Mouse (Mus musculus): ENCODE results near the gene Rhoc.
"Not testable (repeated sequence)": the region's sequence is repeated elsewhere in the genome, so short reads cannot be mapped to it uniquely, and the experiment has no call there.

Rhoc gene

DNA sequence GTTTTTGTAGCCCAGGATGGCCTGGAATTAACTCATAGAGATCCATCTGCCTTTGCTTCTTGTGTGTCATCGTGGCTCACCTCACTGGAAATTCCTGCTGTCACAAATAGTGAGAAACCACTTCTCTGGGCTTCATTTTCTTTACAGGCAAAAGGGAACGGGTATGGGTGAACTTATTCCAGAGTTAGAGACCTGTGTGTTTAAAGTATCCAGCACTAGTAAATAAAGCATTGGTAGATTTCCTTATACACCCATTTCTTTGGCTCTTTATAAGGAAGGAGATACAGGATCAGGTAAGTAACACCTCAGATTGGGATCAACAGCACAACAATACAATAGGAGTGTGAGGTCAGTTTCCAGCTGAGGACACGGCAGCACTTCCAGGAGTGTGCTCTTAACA, at the start of gene Rhoc:
Rhoc (plus strand) TSS at position 301 of the 400 bp plus-strand sequence.
- DNase-seq (ENCODE audit: low spot score in 2 of 2), result no peak

DNA sequence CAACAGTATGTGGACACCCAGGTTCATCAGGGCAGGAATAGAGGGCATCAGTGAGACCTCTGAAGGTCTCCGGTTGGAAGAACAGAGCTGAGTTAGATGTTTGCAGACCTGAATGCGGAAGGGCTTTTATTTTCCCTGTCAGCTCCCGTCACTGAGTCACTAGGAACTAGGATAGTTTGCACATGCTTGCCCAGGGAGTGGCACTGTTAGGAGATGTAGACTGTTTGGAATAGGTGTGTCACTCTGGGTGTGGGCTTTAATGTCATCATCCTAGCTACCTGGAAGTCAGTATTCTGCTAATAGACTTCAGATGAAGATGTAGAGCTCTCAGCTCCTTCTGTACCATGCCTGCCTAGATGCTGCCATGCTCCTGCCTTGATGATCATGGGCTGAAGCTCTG, 46.2 kb upstream of the Rhoc start:
- DNase-seq (ENCODE audit: low spot score in 2 of 2), result no peak

DNA sequence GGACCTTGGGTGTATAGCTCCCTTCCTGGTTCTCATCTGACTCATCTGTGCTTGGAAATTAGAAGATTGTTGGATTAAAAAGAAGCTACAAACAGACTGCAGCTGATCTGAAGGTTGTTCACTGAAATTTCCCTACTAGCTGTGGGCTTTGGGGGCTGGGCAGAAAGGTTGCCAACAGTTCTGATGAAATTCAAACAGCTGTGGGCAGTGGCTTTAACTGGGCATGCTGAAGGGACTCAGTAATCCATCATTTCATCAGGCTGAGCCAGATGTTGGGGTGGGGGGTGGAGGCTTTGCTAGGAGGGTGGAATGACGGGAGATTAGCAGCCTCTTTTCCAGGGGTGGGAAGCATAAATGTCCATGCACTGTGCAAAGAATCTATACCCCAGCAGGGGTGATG, 45.0 kb upstream of the Rhoc start:
- no peak for DNase-seq (ENCODE audit: low spot score in 2 of 2)

DNA sequence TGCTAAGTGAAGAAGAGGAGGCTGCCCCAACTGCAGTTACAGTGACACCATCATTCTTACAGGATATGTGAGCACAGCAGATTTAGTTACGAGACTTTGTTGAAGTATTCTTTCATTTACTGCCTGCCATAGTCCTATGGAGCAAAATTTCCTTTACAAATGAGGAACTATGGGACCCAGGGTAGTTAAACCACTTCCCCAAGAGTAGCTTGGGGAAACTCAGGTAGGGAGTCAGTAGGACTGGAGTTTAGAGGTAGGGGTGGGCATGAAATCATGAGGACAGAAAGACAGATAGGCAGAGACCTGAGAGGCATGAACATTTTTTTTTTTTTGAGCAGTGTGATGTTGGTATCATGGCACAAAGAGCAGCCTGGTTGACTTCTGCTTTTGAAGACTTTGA, 44.3 kb upstream of the Rhoc start:
- DNase-seq (ENCODE audit: low spot score in 2 of 2), result no peak

DNA sequence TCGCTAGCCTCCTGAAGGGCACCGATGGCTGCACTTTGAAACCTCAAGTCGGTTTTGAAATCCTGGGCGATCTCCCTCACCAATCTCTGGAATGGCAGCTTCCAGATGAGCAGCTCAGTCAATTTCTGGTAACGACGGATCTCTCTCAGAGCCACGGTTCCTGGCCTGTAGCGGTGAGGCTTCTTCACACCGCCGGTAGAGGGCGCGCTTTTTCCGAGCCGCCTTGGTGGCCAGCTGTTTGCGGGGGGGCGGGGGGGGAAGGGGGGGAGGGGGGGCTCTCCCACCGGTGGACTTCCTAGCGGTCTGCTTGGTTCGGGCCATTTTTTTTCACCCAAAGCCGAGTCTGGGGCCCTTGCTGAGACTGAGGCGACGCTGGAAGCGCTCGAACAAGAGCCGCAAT, 35.3 kb upstream of the Rhoc start:
- not testable (repeated sequence) for DNase-seq (ENCODE audit: low spot score in 2 of 2)

DNA sequence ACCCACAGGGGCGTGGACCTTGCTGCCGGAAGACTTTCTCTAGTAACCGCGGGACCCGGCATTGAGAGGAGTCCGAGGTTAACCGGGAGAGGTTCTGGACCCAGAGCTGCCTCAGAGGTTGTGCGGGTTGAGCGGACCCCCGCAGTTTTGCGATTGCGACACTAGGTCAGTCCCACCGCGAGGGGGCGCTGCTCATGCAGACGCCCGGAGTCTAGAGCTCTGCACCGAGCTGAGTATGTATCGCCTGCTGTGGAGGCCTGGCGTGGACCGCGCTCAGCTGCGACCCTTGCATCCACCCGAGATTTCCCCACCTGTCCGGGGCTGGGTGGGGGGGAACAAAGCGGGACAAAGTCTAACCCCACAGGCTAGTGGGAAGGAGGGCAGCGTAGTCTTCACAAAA, 29.8 kb upstream of the Rhoc start:
- peak; percentile 36 to 59 for DNase-seq (ENCODE audit: low spot score in 2 of 2)

DNA sequence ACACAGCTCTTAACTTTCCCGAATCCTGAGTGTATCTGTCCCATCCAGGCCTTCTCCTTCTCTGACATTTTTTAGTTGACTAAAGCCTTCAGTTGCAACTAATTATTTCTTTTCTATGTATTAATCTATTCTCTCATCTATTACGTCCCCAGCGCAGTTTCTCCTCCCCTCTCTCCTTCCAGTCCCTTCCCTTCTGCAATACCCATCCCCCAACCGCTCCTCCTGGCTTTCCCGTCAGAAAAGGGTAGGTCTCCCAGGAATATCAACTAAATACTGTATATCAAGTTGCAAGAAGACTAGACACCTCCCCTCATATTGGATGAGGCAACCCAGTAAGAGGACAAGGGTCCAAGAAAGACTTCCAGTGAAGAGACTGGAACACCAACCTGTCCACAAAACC, 29.3 kb upstream of the Rhoc start:
- DNase-seq (ENCODE audit: low spot score in 2 of 2), result no peak

DNA sequence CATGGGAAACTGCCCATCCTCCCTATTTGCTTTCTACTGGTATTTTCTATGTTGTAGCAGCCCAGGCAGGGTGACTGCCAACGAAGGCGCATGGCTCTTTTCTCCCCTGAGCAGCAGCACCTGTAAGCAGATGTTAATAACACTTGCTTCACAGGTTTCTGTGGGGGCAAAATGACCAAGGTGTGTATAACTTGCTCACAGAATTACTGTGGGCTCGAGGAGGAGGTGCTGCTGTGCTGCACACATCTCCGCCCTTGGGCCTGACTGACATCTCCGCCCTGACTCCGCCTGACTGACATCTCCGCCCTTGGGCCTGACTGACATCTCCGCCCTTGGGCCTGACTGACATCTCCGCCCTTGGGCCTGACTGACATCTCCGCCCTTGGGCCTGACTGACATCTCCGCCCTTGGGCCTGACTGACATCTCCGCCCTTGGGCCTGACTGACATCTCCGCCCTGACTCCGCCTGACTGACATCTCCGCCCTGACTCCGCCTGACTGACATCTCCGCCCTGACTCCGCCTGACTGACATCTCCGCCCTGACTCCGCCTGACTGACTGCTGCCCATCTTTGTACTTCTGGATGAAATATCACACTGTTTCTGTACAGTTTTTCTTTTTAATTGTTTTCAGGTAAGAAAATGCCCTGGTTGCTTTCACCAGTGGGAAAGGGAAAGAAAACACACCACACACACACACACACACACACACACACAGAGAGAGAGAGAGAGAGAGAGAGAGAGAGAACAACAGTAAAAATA, 25.9 kb upstream of the Rhoc start:
- not testable (repeated sequence) for DNase-seq (ENCODE audit: low spot score in 2 of 2)

DNA sequence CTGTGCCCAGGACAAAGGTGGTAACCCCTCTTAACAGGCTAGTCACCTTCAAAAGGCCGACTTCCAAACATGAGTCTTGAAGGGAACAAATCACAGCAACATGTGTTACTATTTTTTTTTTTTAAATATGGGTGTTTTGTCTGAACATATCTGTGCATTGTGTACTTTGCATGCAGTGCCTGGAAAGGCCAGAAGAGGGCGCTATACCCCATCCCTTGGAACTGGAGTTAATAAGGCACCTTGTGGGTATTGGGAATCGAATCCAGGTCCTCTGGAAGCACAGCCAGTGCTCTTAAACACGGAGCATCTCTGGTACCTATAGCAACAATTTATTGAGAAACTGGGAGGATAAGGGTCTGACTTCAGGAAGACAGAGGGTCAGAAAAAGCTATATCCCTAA, 23.2 kb upstream of the Rhoc start:
- DNase-seq (ENCODE audit: low spot score in 2 of 2), result no peak

DNA sequence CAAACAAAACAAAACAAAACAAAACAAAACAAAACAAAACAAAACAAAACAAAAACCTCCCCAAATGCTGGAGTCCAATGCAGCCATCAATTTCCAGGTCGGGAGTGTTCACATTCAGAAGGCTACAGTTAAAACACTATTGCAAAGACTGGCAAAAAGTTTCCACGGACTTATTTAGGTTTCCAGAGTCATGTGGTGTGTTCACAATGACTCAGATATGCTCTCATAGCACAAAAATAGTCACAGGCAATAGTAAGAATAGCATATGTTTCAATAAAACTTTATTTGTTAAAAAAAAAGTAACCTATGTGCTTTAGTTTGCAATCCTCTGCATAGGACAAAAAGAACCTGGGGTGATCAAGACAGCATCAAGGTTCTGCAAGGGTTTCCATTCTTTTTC, 21.0 kb upstream of the Rhoc start:
- DNase-seq (ENCODE audit: low spot score in 2 of 2), result no peak

DNA sequence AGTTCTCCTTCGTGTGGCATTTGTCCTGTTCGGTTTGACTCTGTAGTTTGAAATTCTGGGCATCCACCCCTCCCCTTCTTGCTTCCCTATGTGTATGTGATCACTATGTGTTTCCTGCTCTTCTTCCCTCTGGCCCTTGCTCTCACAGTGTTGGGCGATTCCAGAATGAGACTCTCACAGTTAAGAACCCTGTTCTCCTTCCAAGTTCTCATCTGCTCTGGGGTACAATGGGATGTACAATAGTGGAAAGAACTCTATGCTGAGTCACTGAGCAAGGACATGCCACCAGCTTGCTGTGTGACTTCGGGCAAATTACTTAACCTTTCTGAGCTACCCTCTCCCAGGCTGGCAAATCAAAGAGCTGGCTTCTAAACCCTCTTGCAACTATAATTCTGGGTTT, 20.5 kb upstream of the Rhoc start:
- DNase-seq (ENCODE audit: low spot score in 2 of 2), result no peak

DNA sequence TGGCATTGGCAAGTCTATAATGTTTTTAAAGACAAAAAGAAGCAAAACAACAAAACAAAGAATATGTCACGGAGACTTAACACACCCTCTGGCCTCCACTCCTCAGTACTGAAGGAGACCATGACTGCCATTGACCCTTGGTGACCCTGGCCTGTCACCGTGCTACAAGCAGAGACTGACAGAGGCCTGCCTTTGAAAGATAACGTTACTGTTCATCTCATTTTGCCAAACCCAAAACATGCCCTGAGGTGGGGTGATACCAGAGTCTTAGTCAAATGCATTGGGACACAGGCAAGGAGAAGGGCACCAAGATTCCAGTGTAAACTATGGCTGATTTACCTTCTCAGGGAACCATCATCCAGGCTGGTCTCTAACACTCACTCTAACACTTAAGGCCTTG, 19.0 kb upstream of the Rhoc start:
- DNase-seq (ENCODE audit: low spot score in 2 of 2), result no peak

DNA sequence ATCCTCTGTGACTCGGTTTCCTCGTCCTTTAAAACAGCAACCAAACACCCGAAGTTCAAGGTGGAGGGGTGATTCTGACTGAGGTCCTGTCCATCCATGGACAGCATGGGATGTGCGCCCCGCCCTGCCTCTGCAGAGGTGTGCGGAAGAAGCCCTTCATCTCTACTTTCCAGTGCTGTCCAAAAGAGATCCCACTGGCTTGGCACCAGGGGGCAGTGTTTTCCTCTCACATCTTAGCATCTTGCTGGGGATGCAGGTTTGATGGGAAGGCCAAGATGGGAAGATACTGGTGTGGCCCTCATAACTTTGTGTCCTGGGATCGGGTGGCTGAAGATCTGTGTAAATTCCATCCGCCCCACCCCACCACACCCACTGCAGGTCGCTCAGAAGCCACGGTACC, 18.1 kb upstream of the Rhoc start:
- no peak for DNase-seq (ENCODE audit: low spot score in 2 of 2)

DNA sequence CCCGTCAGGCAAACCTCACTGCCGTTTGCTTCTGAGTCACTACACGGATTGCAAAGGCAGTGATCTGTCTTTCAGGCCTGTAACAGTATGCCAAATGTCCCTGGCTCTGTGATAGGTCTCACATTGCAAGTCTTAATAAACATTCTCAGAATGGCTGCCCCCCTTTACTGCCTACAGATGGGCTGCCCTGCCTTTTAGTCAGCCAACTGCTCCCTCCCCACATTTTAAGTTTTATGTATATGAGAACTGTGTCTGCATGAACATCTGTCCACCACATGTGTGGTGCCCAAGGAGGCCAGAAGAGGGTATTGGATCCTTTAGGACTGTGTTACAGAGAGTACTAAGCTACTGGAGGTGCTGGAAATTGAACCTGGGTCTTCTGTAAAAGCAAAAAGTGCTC, 17.3 kb upstream of the Rhoc start:
- DNase-seq (ENCODE audit: low spot score in 2 of 2), result no peak

DNA sequence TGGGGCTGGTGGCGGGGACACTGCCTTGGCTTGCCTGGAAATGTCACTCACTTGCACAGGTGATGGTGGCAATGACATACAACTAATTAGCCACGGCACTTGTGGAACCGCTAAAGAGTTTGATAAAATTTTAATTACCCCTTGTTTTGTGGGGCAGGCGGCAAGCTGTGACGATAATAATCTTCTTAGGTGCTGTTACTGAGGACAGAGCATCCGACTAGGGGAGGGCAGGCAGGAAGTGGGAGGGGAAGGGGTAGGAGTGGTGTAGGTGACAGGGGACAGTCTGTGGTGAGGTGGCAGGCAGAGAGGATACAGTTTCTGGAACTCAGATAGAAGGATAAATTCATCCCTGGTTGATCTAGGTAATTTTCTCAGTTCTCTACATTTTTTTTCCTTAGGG, 16.7 kb upstream of the Rhoc start:
- no peak for DNase-seq (ENCODE audit: low spot score in 2 of 2)

DNA sequence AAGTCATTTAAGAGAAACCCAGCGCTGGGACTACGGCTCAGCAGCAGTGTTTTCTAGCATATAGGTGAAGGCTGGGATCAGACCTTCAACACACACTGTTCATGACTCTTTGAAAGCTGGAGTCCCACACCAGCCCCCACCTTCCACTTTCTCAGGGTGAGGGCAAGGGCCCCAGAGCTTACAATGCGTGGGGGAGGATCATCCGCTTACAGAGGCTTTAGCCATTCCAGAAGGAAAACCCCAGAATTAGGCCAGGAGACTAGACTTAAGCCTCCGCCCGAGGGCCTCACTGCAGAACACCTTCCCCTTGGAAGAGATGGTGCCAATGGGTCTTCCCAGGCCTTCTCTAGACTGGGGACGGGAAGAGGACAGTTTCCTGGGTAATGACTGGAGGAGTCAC, 14.9 kb upstream of the Rhoc start:
- DNase-seq (ENCODE audit: low spot score in 2 of 2), result no peak

DNA sequence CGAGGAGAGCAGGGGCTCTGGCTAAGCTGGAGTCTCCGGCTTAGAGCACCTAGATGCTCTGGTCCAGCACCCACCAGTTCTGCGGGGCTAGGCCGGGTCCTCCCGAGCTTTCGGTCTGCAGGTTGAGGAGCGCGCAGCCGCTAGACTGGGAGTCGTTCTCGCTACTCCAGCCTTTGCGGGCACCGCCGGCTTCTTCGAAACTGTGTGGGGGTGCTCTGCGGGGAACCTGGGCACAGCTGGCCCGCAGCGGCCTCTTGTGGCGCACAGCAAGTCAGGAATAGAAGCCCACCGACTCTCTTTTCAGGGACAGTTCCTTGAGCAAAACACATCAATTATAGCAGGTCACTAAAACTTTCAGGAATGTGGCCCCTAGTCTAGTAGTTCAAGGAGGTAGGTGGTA, 10.8 kb upstream of the Rhoc start:
- DNase-seq (ENCODE audit: low spot score in 2 of 2), result no peak

DNA sequence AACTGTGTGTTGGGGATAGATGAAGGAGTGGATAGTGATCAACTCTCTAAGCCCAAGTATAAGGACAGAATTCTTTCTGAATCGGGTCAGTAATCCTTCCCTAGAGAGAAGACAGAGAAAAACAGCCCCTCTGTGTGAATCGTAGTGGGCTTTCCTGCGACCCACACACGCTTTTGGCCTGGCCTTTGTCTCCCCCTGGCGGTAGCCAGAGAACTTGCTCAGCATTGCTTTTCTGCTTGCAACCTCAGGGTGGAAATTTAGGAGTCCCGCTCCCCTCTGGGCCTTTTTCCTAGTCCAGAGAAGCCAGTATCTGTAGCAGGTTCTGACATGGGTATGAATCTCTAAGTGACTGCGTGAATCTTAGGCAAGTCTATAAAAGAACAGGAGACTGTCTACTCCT, 8.2 kb upstream of the Rhoc start:
- DNase-seq (ENCODE audit: low spot score in 2 of 2), result peak in 1 of 2 experiments; percentile 58

DNA sequence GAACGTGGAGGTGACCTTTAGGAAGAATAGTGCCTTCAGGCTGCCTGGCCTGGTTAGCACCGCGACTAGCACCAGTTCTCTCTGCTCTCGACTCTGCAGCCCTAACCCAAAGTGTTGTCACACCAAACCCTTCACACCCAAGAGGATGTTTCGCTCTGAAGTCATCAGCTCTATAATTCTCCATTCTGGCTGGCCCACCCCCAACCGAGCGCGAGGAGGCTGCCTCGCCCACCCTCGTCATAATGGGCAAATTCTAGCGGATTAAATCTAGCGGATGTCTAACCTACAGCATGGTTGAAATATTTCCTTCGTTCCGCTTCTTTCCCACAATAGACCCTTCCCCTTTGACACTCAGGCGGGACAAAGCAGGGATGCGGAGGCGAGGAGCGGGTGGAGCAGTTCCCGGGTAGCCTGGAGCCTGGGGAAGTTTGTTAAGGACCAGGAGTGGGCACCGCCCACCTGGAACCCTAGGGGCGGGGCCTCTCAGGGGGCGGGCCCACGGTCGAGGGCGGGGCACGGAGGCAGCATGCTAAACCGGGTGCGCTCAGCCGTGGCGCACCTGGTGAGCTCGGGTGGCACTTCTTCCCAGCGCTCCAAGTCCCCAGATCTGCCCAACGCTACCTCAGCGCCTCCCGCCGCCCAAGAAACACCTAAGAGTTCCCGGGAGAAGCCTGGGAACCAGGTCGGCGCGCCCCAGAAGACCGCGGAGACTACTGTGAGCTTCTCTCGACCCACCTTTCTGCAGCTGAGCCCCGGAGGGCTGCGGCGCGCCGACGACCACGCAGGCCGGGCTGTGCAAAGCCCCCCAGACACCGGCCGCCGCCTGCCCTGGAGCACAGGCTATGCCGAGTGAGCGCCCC, 7.4 kb upstream of the Rhoc start, which contains the start of gene Ppm1j:
Ppm1j (plus strand) TSS at position 496 of the 860 bp plus-strand sequence.
- no peak for DNase-seq (ENCODE audit: low spot score in 2 of 2)

DNA sequence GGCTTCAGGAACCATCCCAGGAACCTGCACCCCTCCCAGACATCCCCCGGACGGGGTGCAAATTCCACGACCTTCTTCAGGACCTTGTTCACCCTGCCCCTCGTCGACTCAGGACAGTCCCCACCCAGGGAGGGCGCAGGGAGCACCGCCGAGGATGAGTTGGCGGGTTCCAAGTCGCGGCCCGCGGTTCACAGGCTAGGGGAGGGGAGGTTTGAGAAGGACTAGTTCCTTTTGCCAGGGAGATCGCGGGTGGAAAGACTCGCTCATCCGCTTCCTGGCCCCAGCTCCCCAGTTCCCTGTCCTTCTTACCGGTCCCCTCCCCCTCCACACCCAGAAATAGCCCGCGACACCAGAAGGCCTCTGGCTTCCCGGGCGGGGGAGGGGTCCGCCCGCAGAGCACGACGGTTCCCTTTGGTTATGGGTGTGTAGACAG, 6.7 kb upstream of the Rhoc start, which contains the start of gene Fam19a3:
Fam19a3 (minus strand) TSS at position 370 of the 433 bp plus-strand sequence.
- no peak for DNase-seq (ENCODE audit: low spot score in 2 of 2)

DNA sequence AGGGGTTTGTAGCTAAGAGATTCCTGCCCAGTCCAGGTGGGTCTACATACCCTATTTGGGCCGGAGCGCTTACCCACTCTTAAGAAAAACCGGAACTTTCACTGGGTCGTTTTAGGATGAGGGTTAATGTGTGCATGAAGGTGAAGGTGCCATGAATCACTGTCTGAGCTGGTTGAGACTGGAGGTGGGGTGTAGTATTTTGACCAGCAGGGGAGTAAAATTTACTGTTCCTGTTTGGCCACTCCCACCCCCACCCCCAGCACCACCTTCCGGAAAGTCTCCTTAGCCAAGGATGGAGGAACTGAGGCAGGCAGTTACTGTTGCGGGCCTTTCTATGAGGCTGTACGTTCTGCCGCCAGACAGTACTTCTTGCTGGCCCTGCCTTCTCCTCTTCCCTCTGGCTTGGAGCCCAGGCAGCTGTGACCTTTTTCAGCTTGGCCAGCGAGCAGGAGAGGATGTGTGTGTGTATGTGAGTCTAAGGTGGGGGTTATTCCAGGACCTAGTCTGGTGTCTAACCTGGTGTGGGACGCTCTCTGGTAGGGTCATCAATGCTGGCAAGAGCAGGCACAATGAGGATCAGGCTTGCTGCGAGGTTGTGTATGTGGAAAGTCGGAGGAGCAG, 6.0 kb upstream of the Rhoc start:
- DNase-seq (ENCODE audit: low spot score in 2 of 2), result no peak

DNA sequence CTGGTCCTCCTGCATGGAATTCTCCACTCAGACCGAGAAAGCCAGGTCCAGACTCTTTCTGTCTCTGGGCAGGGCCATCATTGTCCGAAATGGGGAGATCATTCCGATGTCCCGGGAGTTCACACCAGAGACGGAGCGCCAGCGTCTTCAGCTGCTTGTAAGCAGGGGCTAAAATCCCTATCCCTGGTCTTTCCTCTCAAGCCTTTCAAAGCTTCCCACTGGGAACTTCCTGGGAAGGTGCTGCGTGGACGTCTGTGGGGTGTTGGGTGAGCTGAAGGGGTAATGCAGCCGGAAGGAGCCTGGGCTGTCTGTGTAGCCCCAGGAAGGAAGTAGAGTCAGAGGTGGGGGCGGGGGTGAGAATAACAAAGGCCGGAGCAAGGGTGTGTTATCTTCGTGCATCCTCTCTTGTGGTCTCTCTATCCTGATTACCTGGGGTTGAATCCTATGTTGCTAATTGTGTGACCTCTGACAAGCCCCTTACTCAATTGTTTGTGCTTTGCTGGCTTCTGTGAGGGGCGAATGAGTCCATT, 4.1 kb upstream of the Rhoc start:
- no peak for DNase-seq (ENCODE audit: low spot score in 2 of 2)

Measured in frontal cortex, postnatal 36 days (tissue).